Mouse (Mus musculus) large intestine, adult 2 months (tissue): ENCODE data around the gene Foxk1. TPM values are rescaled to one million over a fixed set of nuclear protein-coding genes. Genes with fewer than 3 reads are reported as not detected.
A peak's percentile ranks its signal among the peaks of the same experiment; 100 is the strongest.

Source experiments
- DNase-seq: peaks from one replicate; pipeline ENCODE4 v3.0.0-alpha.2; 2012; ENCODE audit warnings: low read depth, low spot score
- WGBS: fragments of 180-500 bp; shearing (Covaris S2); methylation state at CpG from one replicate; pipeline ENCODE4 v1.1.7; 2018; 5-methylcytosine and 5-hydroxymethylcytosine counted together
- polyA plus RNA-seq: library from polyadenylated mRNA; depleted of rRNA; stranded (reverse); fragments of >200 nt; gene quantifications from 2 replicates; pipeline ENCODE4 v1.2.3, GENCODE M21; 2012

The Foxk1 gene
- polyA plus RNA-seq, 1 experiment: 10.4 TPM

- peak; percentile 86 for DNase-seq
- WGBS: 1% methylated on average over 19 of the region's 19 CpGs
Observed at GRCm38 (mm10) chr5:142440451-142441147, 39.3 kb downstream of the Foxk1 start.

DNA sequence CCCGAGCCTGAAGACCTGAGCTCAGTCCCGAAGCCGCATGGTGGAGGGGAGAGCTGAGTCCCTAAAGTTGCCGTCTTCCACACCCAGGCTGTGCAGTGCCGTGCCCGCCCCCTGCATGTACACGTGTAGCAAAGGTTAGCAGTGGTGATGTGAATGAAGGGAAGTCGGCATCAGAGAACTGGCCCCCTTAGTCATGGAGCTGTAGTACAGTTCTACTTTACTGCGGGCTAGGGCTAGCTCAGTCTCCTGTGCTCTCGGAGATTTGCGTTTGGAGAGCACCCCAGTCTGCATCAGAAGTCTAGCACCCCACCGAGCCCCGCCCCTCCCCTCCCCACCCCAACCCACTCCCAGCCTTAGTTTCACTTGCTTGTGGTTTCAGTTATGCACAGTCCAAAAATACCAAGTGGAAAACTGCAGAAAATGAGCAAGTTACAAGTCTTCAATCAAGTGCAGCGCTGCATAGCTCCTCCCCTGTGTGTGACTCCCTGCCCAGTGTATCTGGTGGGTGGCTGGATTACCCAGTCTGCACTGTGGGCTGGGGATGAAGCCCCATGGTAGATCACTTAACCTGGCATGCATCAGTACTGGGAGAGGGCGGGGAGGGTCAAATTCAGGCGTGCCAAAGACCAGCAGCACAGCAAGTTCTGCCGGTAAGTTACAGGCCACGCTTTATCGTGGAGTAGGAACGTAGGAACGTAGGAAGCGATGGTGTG, 40.2 kb downstream of the Foxk1 start:
- no peak for DNase-seq
- WGBS: 8% methylated on average over 22 of the region's 22 CpGs

- 48% methylated on average over 7 of the region's 7 CpGs for WGBS
- DNase-seq: no peak
Observed at GRCm38 (mm10) chr5:142442045-142442440, 40.7 kb downstream of the Foxk1 start.

DNA sequence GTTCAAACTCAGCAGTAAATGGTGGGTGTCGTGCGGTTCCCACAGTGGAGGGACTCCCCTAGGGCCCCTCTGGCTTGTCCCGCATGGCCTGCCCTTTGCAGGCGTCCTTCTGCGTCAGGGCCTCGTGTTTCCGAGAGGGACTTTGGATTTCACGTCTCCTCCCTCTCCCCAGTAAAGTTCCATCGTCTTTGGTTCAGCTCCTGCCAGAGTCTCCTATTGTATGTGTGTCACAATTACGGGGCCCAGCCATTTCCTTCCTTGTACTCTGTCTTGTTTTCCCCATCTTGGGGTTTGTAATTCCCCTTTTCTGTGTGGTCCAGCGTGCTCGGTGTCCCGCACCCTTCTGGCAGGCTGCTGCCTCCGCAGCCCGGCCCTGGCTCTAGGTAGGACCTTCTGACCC, 42.2 kb downstream of the Foxk1 start:
- DNase-seq: no peak
- 63% methylated on average over 15 of the region's 15 CpGs for WGBS

DNA sequence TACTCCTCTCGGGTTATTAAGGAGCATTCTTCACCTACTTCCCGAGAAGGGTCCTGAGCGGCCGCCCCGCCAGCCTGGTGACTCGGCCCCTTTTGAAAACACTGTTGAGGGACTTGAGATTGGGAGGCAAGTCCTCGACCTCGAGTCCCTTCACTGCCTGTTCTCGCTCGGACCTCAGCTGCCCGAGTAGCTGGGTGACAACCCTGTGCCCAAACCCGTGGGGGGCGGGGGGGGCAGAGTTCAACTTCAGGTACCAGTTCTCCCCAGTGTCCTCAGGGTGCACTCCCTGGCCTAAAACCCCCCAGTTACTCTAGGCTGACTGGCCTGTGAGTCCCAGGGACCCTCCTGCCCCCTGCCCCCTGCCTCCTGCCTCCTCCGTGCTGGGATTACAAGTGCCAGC, 42.7 kb downstream of the Foxk1 start:
- no peak for DNase-seq
- 63% methylated on average over 14 of the region's 14 CpGs for WGBS

GRCm38 (mm10) chr5:142444791-142445531, 43.7 kb downstream of the Foxk1 start:
- DNase-seq: peak; percentile 55
- WGBS: 35% methylated on average over 11 of the region's 11 CpGs

DNA sequence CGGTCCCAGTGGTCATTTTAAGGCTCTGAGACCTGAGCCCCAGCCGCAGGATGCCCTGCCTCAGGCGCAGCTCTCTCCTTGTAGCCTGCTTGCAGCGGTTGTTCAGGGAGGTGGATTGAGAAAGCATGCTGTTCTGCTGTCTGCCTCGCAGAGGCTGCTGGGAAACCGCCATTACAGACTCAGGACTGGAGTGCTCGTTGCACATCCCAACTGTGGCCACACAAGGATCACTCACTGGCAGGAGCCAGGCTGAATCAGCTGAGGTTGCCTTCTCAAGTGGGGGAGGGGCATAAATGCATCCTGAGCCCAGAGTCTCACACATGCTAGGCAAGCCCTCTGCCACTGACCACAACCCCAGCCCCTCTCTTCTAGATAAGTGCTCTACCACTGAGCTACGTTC, 44.4 kb downstream of the Foxk1 start:
- DNase-seq: no peak
- WGBS: 66% methylated on average over 8 of the region's 8 CpGs

DNA sequence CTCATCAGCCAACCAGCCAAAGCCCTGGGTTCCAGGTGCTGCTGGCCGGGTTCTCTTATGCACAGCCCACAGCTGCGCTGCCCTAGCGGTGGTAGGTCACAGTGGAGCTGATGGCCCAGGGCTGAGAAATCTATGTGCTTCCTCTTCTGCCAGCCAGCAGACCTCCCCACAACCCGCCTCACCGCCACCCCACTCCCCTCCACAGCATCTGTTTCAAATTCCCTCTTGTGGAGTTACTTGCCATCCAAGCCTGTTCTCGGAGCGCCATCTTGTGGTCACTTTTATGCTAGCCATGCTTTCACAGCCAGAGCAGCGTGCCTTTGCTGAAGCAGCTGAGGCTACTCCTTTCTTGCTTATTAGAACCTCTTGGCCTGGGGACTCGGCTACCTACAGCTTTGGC, 46.8 kb downstream of the Foxk1 start:
- 12% methylated on average over 9 of the region's 9 CpGs for WGBS

DNA sequence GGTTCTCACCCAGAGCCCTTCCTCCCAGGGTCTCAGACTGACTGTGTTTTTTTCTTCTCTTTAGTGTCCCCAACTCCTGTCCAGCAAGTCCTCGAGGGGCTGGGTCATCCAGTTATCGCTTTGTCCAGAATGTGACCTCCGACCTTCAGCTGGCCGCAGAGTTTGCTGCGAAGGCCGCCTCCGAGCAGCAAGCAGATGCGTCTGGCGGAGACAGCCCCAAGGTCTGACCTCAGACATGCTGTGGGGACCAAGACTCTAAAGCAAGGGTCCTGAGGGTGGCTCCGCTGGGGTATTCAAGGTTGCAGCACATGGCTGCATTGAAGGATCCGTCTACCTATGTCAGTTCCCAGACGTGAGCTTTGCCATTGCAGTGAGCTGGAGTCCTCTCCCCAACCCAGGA, 47.3 kb downstream of the Foxk1 start:
- 77% methylated on average over 12 of the region's 12 CpGs for WGBS
- no peak for DNase-seq

More for the DNA sequence above, 46.8 kb downstream of the Foxk1 start:
- DNase-seq: peak; percentile 67

DNA sequence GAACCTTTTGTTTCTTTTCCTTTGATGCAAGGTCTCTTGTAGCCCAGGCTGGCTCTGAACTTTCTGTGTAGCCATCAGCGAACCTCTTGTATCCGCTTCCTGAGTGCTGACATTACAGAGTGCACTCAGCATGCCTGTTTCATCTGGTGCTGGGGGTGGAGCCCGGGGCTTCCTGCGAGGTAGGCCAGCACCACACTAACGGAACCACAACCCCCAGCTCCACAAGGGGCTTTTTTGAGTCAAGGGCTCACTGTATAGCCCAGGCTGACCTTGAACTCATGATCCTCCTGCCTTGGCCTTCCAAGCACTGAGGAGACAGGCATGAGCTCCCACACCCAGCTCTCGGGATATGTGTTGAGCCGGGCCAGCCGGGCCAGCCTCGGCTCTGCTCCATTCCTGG, 49.5 kb downstream of the Foxk1 start:
- no peak for DNase-seq
- WGBS: 91% methylated on average over 9 of the region's 9 CpGs

- no peak for DNase-seq
- 10% methylated on average over 1 of the region's 1 CpGs for WGBS
Observed at GRCm38 (mm10) chr5:142451759-142452158, 50.5 kb downstream of the Foxk1 start.

DNA sequence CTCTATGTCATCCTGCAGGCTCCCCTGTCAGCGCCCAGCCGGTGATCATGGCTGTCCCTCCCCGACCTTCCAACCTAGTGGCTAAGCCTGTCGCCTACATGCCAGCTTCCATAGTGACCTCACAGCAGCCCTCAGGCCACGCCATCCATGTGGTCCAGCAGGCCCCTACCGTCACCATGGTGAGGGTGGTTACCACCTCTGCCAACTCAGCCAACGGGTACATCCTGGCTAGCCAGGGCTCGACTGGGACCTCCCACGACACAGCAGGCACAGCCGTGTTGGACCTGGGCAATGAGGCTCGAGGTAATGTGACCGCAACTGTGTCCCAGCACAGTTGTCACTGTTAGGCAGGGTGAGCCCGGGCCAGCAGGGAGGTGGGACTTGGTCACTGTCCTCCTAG, 52.4 kb downstream of the Foxk1 start:
- no peak for DNase-seq
- WGBS: 96% methylated on average over 13 of the region's 13 CpGs

- no peak for DNase-seq
- WGBS: 76% methylated on average over 15 of the region's 15 CpGs
Observed at GRCm38 (mm10) chr5:142456318-142456717, 55.0 kb downstream of the Foxk1 start.

DNA sequence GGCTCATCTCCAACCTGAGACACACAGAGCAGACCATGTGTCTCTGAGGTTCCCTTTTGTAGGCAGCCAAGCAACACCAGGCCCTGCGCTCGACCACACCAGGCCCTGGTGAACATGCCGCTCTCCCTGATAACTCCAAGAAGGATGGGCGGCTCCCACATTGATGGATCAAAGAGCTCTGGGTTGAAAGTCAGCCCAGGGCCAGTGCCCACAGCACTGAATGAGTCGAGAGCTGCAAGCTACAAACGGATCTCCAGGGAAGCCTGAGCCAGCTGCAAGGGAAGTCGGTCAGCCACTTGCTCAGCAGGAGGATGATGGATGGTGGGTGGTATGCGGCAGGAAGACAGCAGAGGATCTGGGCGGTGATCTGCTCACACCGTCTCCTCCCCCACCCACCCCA, 56.0 kb downstream of the Foxk1 start:
- 70% methylated on average over 10 of the region's 10 CpGs for WGBS

DNA sequence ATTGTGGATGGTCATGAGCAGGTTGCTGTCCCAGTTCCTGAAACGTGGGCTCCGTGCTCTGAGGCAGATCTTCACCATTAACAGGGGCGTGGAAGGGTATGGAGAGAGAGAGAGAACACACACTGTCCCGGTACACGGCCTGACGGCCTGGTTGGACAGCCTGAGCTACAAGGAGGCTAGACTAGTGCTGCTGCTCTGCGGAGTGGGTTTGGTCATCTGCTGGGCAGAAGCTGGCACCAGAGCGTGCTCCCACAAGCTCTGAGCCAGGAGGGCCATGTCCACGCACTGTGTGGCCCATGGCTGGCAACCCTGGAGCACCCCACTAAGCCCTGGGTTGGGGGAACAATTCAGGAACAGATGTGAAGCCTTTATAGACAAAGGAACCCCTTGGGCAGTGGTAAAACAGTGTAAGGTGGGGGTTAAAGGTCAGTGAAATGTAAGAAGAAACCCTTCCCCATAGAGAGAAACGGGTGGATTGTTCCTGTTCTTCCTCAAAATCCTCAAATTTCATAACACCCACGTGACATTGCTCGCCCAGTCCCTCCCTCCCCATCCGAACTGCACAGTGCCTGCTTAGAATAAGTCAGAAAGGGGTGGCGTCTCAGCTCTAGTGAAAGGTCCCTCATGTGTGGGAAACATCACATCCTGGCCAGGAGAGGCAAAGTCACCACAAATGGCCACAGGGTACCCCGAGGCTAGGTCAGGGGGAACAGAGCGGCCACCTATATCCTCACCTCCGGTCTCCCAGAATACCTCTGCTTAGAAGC, 57.7 kb downstream of the Foxk1 start:
- 76% methylated on average over 17 of the region's 17 CpGs for WGBS
- DNase-seq: no peak

More for the DNA sequence above, 56.0 kb downstream of the Foxk1 start:
- DNase-seq: no peak

- WGBS: 74% methylated on average over 5 of the region's 5 CpGs
- DNase-seq: no peak
Observed at GRCm38 (mm10) chr5:142459834-142460233, 58.5 kb downstream of the Foxk1 start.

DNA sequence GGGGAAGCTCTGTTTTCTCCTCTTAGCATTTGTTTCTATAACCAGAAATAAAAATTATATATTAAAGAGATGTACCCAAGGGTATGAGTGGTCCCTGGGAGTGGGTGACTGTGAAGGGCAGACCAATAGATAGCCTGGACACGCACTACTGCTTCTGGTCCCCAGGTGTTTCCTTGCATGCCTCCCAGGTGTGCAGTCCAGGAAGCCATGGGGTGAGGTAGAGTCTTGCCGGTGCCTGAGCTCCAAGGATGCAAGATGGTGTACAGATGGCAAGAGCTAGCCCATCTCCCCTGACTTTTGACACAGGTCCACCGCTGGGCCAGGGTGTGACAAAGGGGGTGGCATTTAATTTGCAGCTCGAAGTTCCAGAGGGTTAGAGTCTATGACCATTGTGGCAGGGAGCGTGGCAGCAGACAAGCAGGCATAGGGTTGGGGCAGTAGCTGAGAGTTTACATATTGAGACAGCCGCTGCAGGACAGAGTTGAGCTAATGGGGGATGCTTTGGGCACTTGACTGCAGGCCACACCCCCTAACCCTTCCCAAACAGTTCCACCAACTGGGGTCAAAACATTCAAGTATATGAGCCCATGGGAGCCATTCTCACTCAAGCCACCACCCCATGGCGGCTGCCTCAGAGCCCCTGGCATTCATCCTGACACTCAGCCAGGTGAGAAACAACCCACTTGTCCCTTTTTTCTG, 60.8 kb downstream of the Foxk1 start:
- WGBS: 98% methylated on average over 7 of the region's 7 CpGs
- no peak for DNase-seq

- WGBS: 92% methylated on average over 2 of the region's 2 CpGs
- DNase-seq: no peak
Observed at GRCm38 (mm10) chr5:142462641-142462948, 61.3 kb downstream of the Foxk1 start.

DNA sequence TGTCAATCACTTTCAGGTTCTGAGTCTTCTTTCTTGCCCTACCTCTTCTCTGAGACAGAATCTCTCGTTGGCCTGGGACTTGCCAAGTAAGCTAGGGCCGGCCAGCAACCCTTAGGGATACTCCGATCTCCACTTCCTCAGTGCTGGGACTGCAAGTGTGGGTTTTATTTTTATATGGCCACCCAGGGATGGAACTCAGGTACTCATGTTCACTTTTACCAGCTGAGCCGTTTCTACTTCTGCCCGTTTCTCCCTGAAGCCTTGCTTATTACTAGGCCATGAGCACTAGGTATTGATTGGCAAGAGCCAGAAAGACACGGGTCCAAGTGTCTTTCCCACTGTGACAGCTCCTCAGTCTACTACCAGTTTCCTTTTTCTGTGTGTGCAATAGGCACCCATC, 61.7 kb downstream of the Foxk1 start:
- 74% methylated on average over 6 of the region's 6 CpGs for WGBS
- DNase-seq: no peak
